Mouse (Mus musculus) frontal cortex, postnatal 14 days (tissue): ENCODE measurements around the gene Cux2.
"Not testable (repeated sequence)": the region's sequence is repeated elsewhere in the genome, so short reads cannot be mapped to it uniquely, and the experiment has no call there.

Source experiments
- DNase-seq, 2 experiments: peaks; one replicate each; pipeline ENCODE4 v3.0.0; 2022; ENCODE audit warnings: low spot score in 2 of 2

Gene Cux2

GRCm38 (mm10) chr5:121871515-121872030 lies 178.3 kb downstream of the Cux2 start:
- no peak for DNase-seq

DNA sequence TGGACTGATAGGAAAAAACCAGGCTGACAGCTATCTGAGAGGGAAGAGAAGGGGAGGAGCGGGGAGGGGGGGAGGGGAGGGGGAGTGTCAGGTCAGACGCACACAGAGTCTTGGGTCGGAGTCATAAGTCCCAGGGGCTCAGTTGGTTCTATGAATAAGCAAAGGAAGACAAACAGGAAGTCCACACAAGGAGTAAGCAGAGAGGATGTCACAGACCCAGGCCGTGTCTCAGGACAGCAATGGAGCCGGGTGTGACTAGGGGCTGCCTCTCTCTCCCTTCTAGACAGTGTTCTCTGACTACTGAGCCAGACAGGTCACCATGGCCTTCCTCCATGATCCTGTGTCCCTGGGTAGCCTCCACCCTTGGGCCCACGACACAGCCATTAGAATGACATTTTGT lies 179.1 kb downstream of the Cux2 start:
- DNase-seq: no peak

DNA sequence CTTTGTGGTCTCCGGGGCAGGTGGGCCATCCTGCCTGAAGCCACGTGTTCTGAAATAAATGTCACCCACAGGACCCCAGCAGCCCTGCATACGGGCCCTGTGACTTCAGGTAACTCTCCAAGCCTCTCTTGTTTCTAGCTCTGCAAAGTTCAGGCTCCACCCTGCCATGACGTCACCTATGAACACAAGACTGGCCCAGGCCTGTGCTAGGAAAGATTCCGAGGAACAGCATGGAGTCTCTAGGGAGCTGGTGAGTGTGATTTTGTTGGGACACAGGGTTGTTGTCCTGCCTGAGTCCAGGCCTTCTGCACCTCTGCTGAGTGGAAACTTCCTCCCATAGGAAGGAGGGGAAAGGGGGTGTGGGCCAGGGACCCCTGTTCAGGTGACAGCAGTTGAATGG lies 181.9 kb downstream of the Cux2 start:
- no peak for DNase-seq

- no peak for DNase-seq
Measured at GRCm38 (mm10) chr5:121864330-121864729, 185.6 kb downstream of the Cux2 start.

DNA sequence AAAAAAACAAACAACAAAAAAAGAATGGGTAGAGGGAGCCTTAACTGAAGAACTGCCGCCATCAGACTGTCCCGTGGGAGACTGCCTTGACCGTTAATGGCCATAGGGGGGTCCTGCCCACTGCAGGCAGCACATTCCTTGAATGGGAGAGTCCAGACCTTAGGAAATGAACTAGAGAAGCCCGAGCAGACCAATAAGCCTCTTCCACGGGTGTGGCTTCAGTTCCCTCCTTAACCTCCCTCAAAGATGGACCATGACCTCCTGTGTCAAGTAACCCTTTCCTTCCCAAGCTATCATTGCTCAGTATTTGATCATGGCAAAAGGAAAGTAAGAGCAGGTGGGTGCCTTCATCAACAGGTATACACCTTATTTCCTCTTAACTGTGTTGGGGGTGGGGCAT lies 187.9 kb downstream of the Cux2 start:
- DNase-seq: no peak

DNA sequence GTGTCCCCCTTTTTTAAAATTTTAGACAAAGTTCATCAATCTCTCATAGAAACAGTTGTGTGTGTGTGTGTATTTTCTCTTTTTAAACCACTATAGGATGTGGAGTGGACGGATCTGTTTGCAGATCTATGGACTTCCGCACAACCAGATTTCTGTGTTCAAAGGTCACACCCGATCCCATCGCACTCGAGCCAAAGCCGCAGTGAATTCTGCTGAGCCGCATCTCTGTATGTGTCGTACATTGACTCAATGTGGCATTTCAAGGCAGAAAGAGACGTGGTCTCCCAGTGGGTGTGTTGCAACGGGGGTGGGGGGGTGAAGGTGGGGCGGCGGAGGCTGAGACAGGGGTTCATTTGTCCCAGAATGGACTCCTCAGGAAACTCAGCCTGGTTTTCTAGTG lies 191.5 kb downstream of the Cux2 start:
- DNase-seq: no peak

GRCm38 (mm10) chr5:121856740-121857139 lies 193.2 kb downstream of the Cux2 start:
- no peak for DNase-seq

DNA sequence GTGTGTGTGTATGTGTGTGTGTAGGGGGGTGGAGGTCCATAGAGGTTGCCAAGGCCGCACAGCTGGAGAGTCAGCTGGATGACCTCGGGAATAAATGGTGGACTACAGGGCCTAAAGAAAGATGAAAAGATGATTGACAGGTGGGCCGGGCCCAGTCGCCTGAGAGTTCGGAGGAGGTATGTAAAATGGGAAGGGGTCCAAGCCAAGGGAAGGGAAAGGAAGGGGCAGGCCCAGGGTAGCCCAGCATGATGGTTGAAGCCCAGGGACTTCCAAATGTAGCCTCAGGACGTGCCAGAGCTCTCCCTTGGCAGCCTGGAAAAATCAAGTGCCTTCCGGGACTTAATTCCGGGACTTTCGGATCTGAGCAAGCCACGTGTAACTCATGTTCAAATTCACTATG lies 195.1 kb downstream of the Cux2 start:
- DNase-seq: no peak

GRCm38 (mm10) chr5:121853368-121854051 lies 196.4 kb downstream of the Cux2 start:
- no peak for DNase-seq

- no peak for DNase-seq
Measured at GRCm38 (mm10) chr5:121849478-121850349, 200.2 kb downstream of the Cux2 start.

GRCm38 (mm10) chr5:121848743-121849142 lies 201.2 kb downstream of the Cux2 start, which contains the start of gene Pheta1:
TSS of gene Pheta1 (plus strand) at chr5:121848984.
- peak; percentile 82 to 91 for DNase-seq

- no peak for DNase-seq
Measured at GRCm38 (mm10) chr5:121848035-121848519, 201.8 kb downstream of the Cux2 start.

GRCm38 (mm10) chr5:121847269-121847668 lies 202.6 kb downstream of the Cux2 start:
- DNase-seq: not testable (repeated sequence)

- DNase-seq: no peak
Measured at GRCm38 (mm10) chr5:121846322-121846721, 203.6 kb downstream of the Cux2 start.

DNA sequence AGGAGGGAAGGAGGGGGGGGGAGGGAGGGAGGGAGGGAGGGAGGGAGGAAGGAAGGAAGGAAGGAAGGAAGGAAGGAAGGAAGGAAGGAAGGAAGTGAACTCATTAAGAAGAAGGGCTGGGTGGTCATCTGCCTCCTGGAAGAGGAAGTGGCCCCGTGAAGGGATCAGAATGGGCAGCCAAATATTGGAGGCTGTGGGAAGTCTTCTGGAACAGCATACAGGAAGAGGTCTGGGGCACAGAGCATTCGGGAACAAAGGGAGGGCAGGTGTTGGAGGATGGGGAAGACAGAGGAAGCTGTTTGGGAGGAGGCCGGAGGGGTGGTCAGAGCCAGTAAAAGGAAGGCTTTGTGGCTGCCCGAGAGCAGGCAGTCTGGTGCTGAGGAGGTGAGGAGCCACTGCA lies 204.5 kb downstream of the Cux2 start:
- no peak for DNase-seq

DNA sequence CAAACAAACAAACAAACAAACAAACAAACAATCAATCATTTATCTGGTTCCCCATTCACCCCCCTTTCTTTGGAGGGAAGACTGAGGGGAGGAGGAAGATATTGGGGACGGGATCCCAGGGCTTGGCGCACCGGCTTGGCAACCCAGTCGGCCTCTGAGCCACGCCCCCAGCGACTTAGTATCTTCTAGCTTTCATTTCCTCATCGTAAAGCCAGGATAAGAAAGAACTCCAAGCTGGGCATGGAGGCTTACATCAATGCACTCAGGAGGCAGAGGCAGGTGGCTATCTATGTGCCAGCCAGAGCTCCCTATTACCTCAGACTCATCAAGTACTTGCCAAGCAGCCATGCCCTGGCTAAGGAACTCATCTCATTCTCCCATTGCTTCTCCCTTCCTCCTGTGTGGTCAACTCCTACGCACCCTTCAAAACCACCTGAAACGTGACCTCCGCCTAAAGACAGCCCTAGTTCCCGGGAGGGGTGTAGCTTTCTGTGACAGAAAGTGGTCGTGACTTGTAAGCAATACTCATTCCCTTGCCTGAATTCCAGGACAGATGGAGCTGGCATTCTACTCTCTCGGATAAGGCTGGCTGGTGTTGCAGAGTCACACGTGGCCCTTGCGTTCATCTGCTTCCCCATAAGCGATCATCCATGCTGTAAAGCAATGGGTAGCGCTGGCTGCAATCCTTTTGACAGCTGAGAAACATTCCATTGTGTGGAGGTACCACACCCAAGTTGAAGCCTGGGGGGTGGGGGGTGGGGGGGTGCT lies 206.6 kb downstream of the Cux2 start:
- no peak for DNase-seq

- DNase-seq: peak in 1 of 2 experiments; percentile 67
Measured at GRCm38 (mm10) chr5:121842665-121843118, 207.2 kb downstream of the Cux2 start.

GRCm38 (mm10) chr5:121841973-121842372 lies 207.9 kb downstream of the Cux2 start:
- DNase-seq: no peak

DNA sequence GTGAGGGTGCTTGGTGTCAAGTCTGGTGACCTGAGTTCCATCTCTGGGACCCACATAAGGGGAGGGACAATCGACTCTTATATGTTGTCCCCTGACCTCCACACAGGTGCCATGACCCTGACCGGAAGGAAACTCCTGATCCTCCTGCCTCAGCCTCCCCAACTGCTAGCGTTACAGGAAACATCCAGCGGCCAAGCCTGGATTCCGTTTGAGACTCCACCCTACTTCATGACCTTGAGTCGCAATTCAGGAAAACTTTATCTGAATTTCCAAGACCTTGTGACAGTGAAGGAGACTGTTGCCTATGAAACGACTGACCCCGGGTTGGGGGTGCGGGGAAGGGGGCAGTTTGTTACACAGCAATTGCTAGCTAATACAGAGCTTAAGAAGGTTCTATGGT lies 208.4 kb downstream of the Cux2 start:
- no peak for DNase-seq

DNA sequence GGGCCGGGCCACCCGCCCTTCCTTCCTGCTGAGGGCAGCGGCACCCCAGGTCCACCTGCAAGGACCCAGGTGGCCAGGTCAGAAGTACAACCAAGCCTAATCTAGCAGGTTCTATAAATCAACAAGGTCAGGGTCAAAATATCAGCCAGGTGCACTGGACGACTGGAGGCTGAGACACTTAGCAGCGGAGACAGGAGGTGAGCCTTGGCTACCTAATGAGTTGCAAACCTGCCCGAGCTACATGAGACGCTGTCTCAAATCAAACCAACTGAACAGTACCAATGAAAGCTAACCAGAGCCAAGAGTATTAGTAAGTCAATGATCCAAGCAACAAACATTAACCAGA lies 210.8 kb downstream of the Cux2 start:
- DNase-seq: no peak

GRCm38 (mm10) chr5:121838341-121839127 lies 211.4 kb downstream of the Cux2 start:
- DNase-seq: no peak
